ENCODE assay signal across 8 mouse cellular contexts in the genomic region with DNA sequence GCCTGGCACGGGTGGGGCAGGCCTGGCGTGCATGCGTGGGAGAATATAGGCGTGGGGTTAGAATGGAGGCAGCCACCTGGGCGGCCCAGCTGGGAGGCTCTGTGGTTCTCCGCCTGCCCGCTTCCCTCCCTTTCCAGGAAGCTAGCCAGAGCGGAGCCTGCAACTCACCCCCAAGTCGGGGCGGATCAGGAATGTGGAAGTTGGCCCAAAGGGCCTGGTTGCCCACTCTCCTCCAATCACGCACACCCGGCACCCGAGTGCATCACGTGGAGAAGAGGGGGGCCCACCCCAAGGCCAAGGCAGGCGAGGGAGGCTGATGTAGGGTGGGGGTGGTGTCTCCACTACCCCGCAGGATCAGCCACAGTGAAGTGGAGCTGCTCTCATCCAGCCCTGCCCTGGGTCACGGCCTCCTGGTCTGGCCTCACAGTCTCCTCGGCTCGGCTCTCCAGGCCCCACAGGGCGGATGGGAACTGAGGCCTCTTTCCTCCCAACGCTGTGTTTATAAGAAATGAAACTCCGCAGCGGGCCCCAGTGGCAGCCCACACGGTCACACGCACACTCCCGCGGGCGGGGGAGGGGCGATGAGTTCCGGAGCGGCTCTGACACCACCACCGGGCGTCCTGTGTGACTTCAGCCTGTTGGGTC. TPM values are rescaled to one million over a fixed set of nuclear protein-coding genes. Genes with fewer than 3 reads are reported as not detected.
DNase-seq lines count a peak whose midpoint lies in the region; ATAC-seq and TF ChIP-seq lines count a peak whose summit lies in the region.

No protein-coding gene starts in this region.

- H3K4me2 ChIP-seq in kidney, embryonic 15.5 days: peak overlapping the region; percentile 74
- H3K4me2 ChIP-seq in limb, embryonic 15.5 days: peak overlapping the region; percentile 66
- peak overlapping the region; percentile 56 for H3K4me2 ChIP-seq in midbrain, postnatal 0 days (ENCODE audit: low read depth, low read length, poor library complexity, severe bottlenecking)

- H3K27me3 ChIP-seq in heart, embryonic 10.5 days (ENCODE audit: insufficient read depth, poor library complexity, severe bottlenecking): peaks cover 21% of the 10 kb centered on the region
- H3K27me3 ChIP-seq in kidney, embryonic 15.5 days: peaks cover 5% of the 10 kb centered on the region; the same call in 1 of the 2 replicates
- H3K27me3 ChIP-seq in limb, embryonic 15.5 days: no peaks in the 10 kb centered on the region
- peaks cover 29% of the 10 kb centered on the region for H3K27me3 ChIP-seq in midbrain, postnatal 0 days (ENCODE audit: insufficient read depth, low read length)

- under 1% methylated on average over 33 of the region's 33 CpGs for WGBS in bone marrow, adult 2 months
- WGBS in heart, embryonic 10.5 days: 3% methylated on average over 33 of the region's 33 CpGs
- 1% methylated on average over 33 of the region's 33 CpGs for WGBS in kidney, embryonic 15.5 days
- under 1% methylated on average over 31 of the region's 33 CpGs for WGBS in limb, embryonic 15.5 days
- WGBS in midbrain, postnatal 0 days: 4% methylated on average over 33 of the region's 33 CpGs

- ATAC-seq in kidney, embryonic 15.5 days (replicated peaks; ENCODE audit: low FRiP score): peak; percentile 78
- ATAC-seq in limb, embryonic 15.5 days (ENCODE audit: insufficient number of reproducible peaks, low FRiP score, low TSS enrichment, low read depth): peak; percentile 85
- peak; percentile 74 for ATAC-seq in midbrain, postnatal 0 days (ENCODE audit: low FRiP score)

- peaks cover 4% of the 10 kb centered on the region for H3K4me1 ChIP-seq in bone marrow, adult 2 months (ENCODE audit: control insufficient read depth, insufficient read depth, low read length)
- H3K4me1 ChIP-seq in embryonic fibroblast, embryonic 13.5 days (ENCODE audit: control insufficient read depth, insufficient read depth, low read length): peaks cover 21% of the 10 kb centered on the region; the same call in 1 of the 2 replicates
- peaks cover 61% of the 10 kb centered on the region for H3K4me1 ChIP-seq in heart, embryonic 10.5 days
- H3K4me1 ChIP-seq in kidney, embryonic 15.5 days: peaks cover 62% of the 10 kb centered on the region
- peaks cover 55% of the 10 kb centered on the region for H3K4me1 ChIP-seq in limb, embryonic 15.5 days
- H3K4me1 ChIP-seq in midbrain, postnatal 0 days (ENCODE audit: insufficient read depth, low read length): peaks cover 7% of the 10 kb centered on the region; the same call in 1 of the 2 replicates

- DNase-seq in 416B (ENCODE audit: low read depth): peak; percentile 90
- peak; percentile 90 for DNase-seq in heart, embryonic 10.5 days (ENCODE audit: low spot score)
- DNase-seq in midbrain, postnatal 0 days (ENCODE audit: low spot score): peak; percentile 77
- peak; percentile 77 to 84 for DNase-seq in spleen, postnatal 14 days (ENCODE audit: low spot score in 2 of 2)

- TF ChIP-seq POLR2A in bone marrow, adult 2 months (IDR thresholded peaks at IDR 0.05; ENCODE audit: borderline replicate concordance, control insufficient read depth, low read depth, low read length): peak; percentile 90
- peak; percentile 78 for TF ChIP-seq POLR2A in embryonic fibroblast, embryonic 13.5 days (IDR thresholded peaks at IDR 0.05; ENCODE audit: low read depth, low read length)

- peak overlapping the region; percentile 19 for H3K9ac ChIP-seq in kidney, embryonic 15.5 days
- 0 out of 2 replicates have a peak overlapping the region, but pooled peaks have one; percentile 18 for H3K9ac ChIP-seq in limb, embryonic 15.5 days
- peak overlapping the region; percentile 26; the same call in 1 of the 2 replicates for H3K9ac ChIP-seq in midbrain, postnatal 0 days (replicated peaks; ENCODE audit: low read length, poor library complexity, severe bottlenecking)

- no peaks in the 10 kb centered on the region for H3K9me3 ChIP-seq in heart, embryonic 10.5 days
- no peaks in the 10 kb centered on the region for H3K9me3 ChIP-seq in kidney, embryonic 15.5 days (replicated peaks)
- no peaks in the 10 kb centered on the region for H3K9me3 ChIP-seq in limb, embryonic 15.5 days
- no peaks in the 10 kb centered on the region for H3K9me3 ChIP-seq in midbrain, postnatal 0 days (ENCODE audit: low read length)

- TF ChIP-seq CTCF in bone marrow, adult 2 months (IDR thresholded peaks at IDR 0.05; ENCODE audit: control insufficient read depth, insufficient read depth, low read length): peak; percentile 34; the same call in 1 of the 2 replicates
- no peak for TF ChIP-seq CTCF in embryonic fibroblast, embryonic 13.5 days (IDR thresholded peaks at IDR 0.05; ENCODE audit: borderline replicate concordance, insufficient read depth, low read length)
- peak; percentile 57 for TF ChIP-seq CTCF in midbrain, postnatal 0 days (IDR thresholded peaks at IDR 0.05)

- H3K27ac ChIP-seq in bone marrow, adult 2 months (ENCODE audit: control insufficient read depth, insufficient read depth, low read depth, low read length, poor library complexity): peak overlapping the region; percentile 99
- H3K27ac ChIP-seq in embryonic fibroblast, embryonic 13.5 days (ENCODE audit: insufficient read depth, low read length): peak overlapping the region; percentile 86
- H3K27ac ChIP-seq in heart, embryonic 10.5 days: peak overlapping the region; percentile 91
- H3K27ac ChIP-seq in kidney, embryonic 15.5 days: peak overlapping the region; percentile 96
- H3K27ac ChIP-seq in limb, embryonic 15.5 days: peak overlapping the region; percentile 91
- H3K27ac ChIP-seq in midbrain, postnatal 0 days (ENCODE audit: low read depth, low read length): 0 out of 2 replicates have a peak overlapping the region, but pooled peaks have one; percentile 2

- no peaks in the 10 kb centered on the region for H3K36me3 ChIP-seq in heart, embryonic 10.5 days
- H3K36me3 ChIP-seq in kidney, embryonic 15.5 days: no peaks in the 10 kb centered on the region
- H3K36me3 ChIP-seq in limb, embryonic 15.5 days: no peaks in the 10 kb centered on the region
- no peaks in the 10 kb centered on the region for H3K36me3 ChIP-seq in midbrain, postnatal 0 days (ENCODE audit: insufficient read depth, low read length)

- peak overlapping the region; percentile 84 for H3K4me3 ChIP-seq in bone marrow, adult 2 months (replicated peaks; ENCODE audit: control insufficient read depth, low read depth, low read length)
- H3K4me3 ChIP-seq in embryonic fibroblast, embryonic 13.5 days (ENCODE audit: insufficient read depth, low read length): no peak overlapping the region
- peak overlapping the region; percentile 57 for H3K4me3 ChIP-seq in heart, embryonic 10.5 days
- peak overlapping the region; percentile 38 for H3K4me3 ChIP-seq in kidney, embryonic 15.5 days (replicated peaks)
- H3K4me3 ChIP-seq in limb, embryonic 15.5 days: peak overlapping the region; percentile 34
- peak overlapping the region; percentile 25; the same call in 1 of the 2 replicates for H3K4me3 ChIP-seq in midbrain, postnatal 0 days (ENCODE audit: low read depth, low read length)

RNA-seq across cellular contexts. Expression of a gene that starts 6.2 kb away (rescaled TPM):
- 23.0 and 35.5 TPM in 2 replicates for polyA plus RNA-seq in bone marrow, adult 2 months (2011; ENCODE audit: insufficient read depth, insufficient read length, low replicate concordance, missing spikeins)
- 19.7 and 35.1 TPM in 2 replicates for polyA plus RNA-seq in embryonic fibroblast, embryonic 13.5 days (2011; ENCODE audit: insufficient read length, low read depth, missing spikeins)
- polyA plus RNA-seq in heart, embryonic 10.5 days (2016; fragmentation: Nextera tagmentation; extraction: Ambion mirVana): 7.9 TPM in 2 replicates
- 12.6 and 15.3 TPM in 2 replicates for polyA plus RNA-seq in kidney, embryonic 15.5 days (2015; fragmentation: Nextera tagmentation; extraction: Ambion mirVana)
- 14.6 and 16.4 TPM in 2 replicates for polyA plus RNA-seq in limb, embryonic 15.5 days (2015; fragmentation: Nextera tagmentation; extraction: Ambion mirVana)
- 0.93 and 3.2 TPM in 2 replicates for total RNA-seq in midbrain, postnatal 0 days (2014; rRNA removed)
- polyA plus RNA-seq in midbrain, postnatal 0 days (2015; fragmentation: Nextera tagmentation; extraction: Ambion mirVana): 3.2 and 4.0 TPM in 2 replicates

RNA-seq across cellular contexts. Expression of a gene that starts 9.4 kb away (rescaled TPM):
- polyA plus RNA-seq in bone marrow, adult 2 months (2011; ENCODE audit: insufficient read depth, insufficient read length, low replicate concordance, missing spikeins): not detected in 2 replicates
- polyA plus RNA-seq in embryonic fibroblast, embryonic 13.5 days (2011; ENCODE audit: insufficient read length, low read depth, missing spikeins): not detected in 2 replicates
- not detected in 2 replicates for polyA plus RNA-seq in heart, embryonic 10.5 days (2016; fragmentation: Nextera tagmentation; extraction: Ambion mirVana)
- polyA plus RNA-seq in kidney, embryonic 15.5 days (2015; fragmentation: Nextera tagmentation; extraction: Ambion mirVana): 0.23 TPM in 1 of 2 replicates, not detected in the other
- 0.22 TPM in 1 of 2 replicates, not detected in the other for polyA plus RNA-seq in limb, embryonic 15.5 days (2015; fragmentation: Nextera tagmentation; extraction: Ambion mirVana)
- 0.57 TPM in 1 of 2 replicates, not detected in the other for total RNA-seq in midbrain, postnatal 0 days (2014; rRNA removed)
- polyA plus RNA-seq in midbrain, postnatal 0 days (2015; fragmentation: Nextera tagmentation; extraction: Ambion mirVana): not detected in 2 replicates

RNA-seq across cellular contexts. Expression of a gene that starts 43.0 kb away (rescaled TPM):
- polyA plus RNA-seq in bone marrow, adult 2 months (2011; ENCODE audit: insufficient read depth, insufficient read length, low replicate concordance, missing spikeins): not detected in 2 replicates
- not detected in 2 replicates for polyA plus RNA-seq in embryonic fibroblast, embryonic 13.5 days (2011; ENCODE audit: insufficient read length, low read depth, missing spikeins)
- not detected in 2 replicates for polyA plus RNA-seq in heart, embryonic 10.5 days (2016; fragmentation: Nextera tagmentation; extraction: Ambion mirVana)
- polyA plus RNA-seq in kidney, embryonic 15.5 days (2015; fragmentation: Nextera tagmentation; extraction: Ambion mirVana): not detected in 2 replicates
- not detected in 2 replicates for polyA plus RNA-seq in limb, embryonic 15.5 days (2015; fragmentation: Nextera tagmentation; extraction: Ambion mirVana)
- not detected in 2 replicates for total RNA-seq in midbrain, postnatal 0 days (2014; rRNA removed)
- polyA plus RNA-seq in midbrain, postnatal 0 days (2015; fragmentation: Nextera tagmentation; extraction: Ambion mirVana): 0.15 and 0.30 TPM in 2 replicates

RNA-seq across cellular contexts. Expression of a gene that starts 56.5 kb away (rescaled TPM):
- 8.9 and 15.2 TPM in 2 replicates for polyA plus RNA-seq in bone marrow, adult 2 months (2011; ENCODE audit: insufficient read depth, insufficient read length, low replicate concordance, missing spikeins)
- 25.8 and 31.7 TPM in 2 replicates for polyA plus RNA-seq in embryonic fibroblast, embryonic 13.5 days (2011; ENCODE audit: insufficient read length, low read depth, missing spikeins)
- 22.0 and 26.5 TPM in 2 replicates for polyA plus RNA-seq in heart, embryonic 10.5 days (2016; fragmentation: Nextera tagmentation; extraction: Ambion mirVana)
- polyA plus RNA-seq in kidney, embryonic 15.5 days (2015; fragmentation: Nextera tagmentation; extraction: Ambion mirVana): 27.2 and 27.7 TPM in 2 replicates
- 26.0 and 28.0 TPM in 2 replicates for polyA plus RNA-seq in limb, embryonic 15.5 days (2015; fragmentation: Nextera tagmentation; extraction: Ambion mirVana)
- total RNA-seq in midbrain, postnatal 0 days (2014; rRNA removed): 5.2 and 5.8 TPM in 2 replicates
- 8.9 and 10.0 TPM in 2 replicates for polyA plus RNA-seq in midbrain, postnatal 0 days (2015; fragmentation: Nextera tagmentation; extraction: Ambion mirVana)

Comparison
In these comparisons a context has a peak if more than half of its experiments do, and no peak if none do; other contexts are left out.
1. H3K27ac ChIP-seq: peak in every context shown above with its lines; median percentile 99 in bone marrow, adult 2 months; 96 in kidney, embryonic 15.5 days; 91 in heart, embryonic 10.5 days; 91 in limb, embryonic 15.5 days; 86 in embryonic fibroblast, embryonic 13.5 days; 2 in midbrain, postnatal 0 days.